Mouse (Mus musculus): ENCODE results near the gene Rims1. TPM values are rescaled to one million over a fixed set of nuclear protein-coding genes. Genes with fewer than 3 reads are reported as not detected.

Rims1 gene
- total and polyA plus RNA-seq, 2 experiments from 2014 or later = 26.2 to 65.5 TPM

- H3K27ac ChIP-seq (ENCODE audit: low read depth, low read length) = no peak overlapping the region
- H3K4me3 ChIP-seq (ENCODE audit: low read depth, low read length) = no peak overlapping the region
- ATAC-seq (ENCODE audit: low FRiP score) = no peak
- no peak for TF ChIP-seq CTCF (IDR thresholded peaks at IDR 0.05)
- H3K9me3 ChIP-seq (ENCODE audit: low read length) = no peaks in the 10 kb centered on the region
- no peak for DNase-seq (ENCODE audit: low spot score)
- H3K4me1 ChIP-seq (ENCODE audit: insufficient read depth, low read length) = no peaks in the 10 kb centered on the region
- H3K36me3 ChIP-seq (ENCODE audit: insufficient read depth, low read length) = no peaks in the 10 kb centered on the region
- H3K27me3 ChIP-seq (ENCODE audit: insufficient read depth, low read length) = no peaks in the 10 kb centered on the region
- H3K4me2 ChIP-seq (ENCODE audit: low read depth, low read length, poor library complexity, severe bottlenecking) = no peak overlapping the region
- H3K9ac ChIP-seq (replicated peaks; ENCODE audit: low read length, poor library complexity, severe bottlenecking) = no peak overlapping the region
Measured at GRCm38 (mm10) chr1:22252873-22253272, 552.9 kb downstream of the Rims1 start.

DNA sequence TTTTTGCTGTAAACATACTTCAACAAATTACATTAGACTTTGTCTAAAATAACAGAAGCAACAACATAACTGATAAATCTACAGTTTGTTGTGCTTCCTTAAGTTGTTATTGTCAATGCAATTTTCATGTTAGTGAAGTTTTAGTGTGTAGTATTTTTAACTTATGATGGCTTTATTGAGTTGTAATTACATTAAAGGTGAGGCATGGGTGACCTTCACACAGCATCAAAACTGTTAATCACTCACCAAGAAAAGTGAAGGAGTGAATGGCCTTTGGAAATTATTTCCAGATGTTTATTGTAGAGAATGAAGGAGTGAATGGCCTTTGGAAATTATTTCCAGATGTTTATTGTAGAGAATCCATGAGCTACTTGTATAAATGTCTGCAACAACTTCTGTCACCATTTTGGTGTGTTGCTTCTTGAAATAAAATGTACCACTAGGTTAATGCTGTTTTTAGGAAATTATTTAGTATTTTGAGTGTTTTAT lies 556.9 kb downstream of the Rims1 start:
- no peak overlapping the region for H3K9ac ChIP-seq (replicated peaks; ENCODE audit: low read length, poor library complexity, severe bottlenecking)
- no peaks in the 10 kb centered on the region for H3K9me3 ChIP-seq (ENCODE audit: low read length)
- H3K27ac ChIP-seq (ENCODE audit: low read depth, low read length) = no peak overlapping the region
- no peak for ATAC-seq (ENCODE audit: low FRiP score)
- no peaks in the 10 kb centered on the region for H3K27me3 ChIP-seq (ENCODE audit: insufficient read depth, low read length)
- H3K4me2 ChIP-seq (ENCODE audit: low read depth, low read length, poor library complexity, severe bottlenecking) = no peak overlapping the region
- no peaks in the 10 kb centered on the region for H3K36me3 ChIP-seq (ENCODE audit: insufficient read depth, low read length)
- DNase-seq (ENCODE audit: low spot score) = no peak
- H3K4me3 ChIP-seq (ENCODE audit: low read depth, low read length) = no peak overlapping the region
- TF ChIP-seq CTCF (IDR thresholded peaks at IDR 0.05) = no peak
- no peaks in the 10 kb centered on the region for H3K4me1 ChIP-seq (ENCODE audit: insufficient read depth, low read length)

DNA sequence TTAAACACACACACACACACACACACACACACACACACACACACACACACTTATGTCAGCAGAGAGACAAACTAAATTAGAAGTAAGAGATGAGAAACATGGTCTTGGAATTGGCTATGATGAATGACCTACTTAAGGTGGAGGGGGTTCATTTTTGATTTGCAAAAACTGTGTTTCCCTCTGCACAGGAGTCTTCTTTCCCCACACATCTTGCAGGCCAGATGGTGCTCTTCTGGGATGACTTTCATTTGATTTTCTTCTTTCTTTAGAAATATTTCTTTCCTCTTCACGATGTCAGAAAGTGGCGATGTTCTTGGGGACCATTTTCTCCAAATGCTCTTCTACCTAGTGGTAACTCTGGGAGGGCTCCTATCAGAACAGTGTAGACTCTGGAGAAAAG lies 560.0 kb downstream of the Rims1 start:
- WGBS = 93% methylated on average over 2 of the region's 2 CpGs
- Histone ChIP-seq H3K4me2 (ENCODE audit: low read depth, low read length, poor library complexity, severe bottlenecking) (no peak overlapping the region), H3K4me1 (ENCODE audit: insufficient read depth, low read length) (no peaks in the 10 kb centered on the region), H3K36me3 (ENCODE audit: insufficient read depth, low read length) (no peaks in the 10 kb centered on the region), H3K27ac (ENCODE audit: low read depth, low read length) (no peak overlapping the region), H3K27me3 (ENCODE audit: insufficient read depth, low read length) (no peaks in the 10 kb centered on the region), H3K9ac (replicated peaks; ENCODE audit: low read length, poor library complexity, severe bottlenecking) (no peak overlapping the region), H3K9me3 (ENCODE audit: low read length) (no peaks in the 10 kb centered on the region), H3K4me3 (ENCODE audit: low read depth, low read length) (no peak overlapping the region)
- no peak for TF ChIP-seq CTCF (IDR thresholded peaks at IDR 0.05)
- DNase-seq (ENCODE audit: low spot score) (no peak), ATAC-seq (ENCODE audit: low FRiP score) (no peak)
